Mouse (Mus musculus) heart, embryonic 14.5 days (tissue): ENCODE measurements around the gene Tet3. TPM values are rescaled to one million over a fixed set of nuclear protein-coding genes. Genes with fewer than 3 reads are reported as not detected.

Experiments used
- ATAC-seq: fragments of 200-750 bp; cut with Nextera tagmentation; 2 replicates; pipeline ENCODE4 v1.8.0; 2017; ENCODE audit warnings: low read depth, moderate TSS enrichment; ENCODE audit not compliant: insufficient number of reproducible peaks, insufficient read depth, low FRiP score
- H3K27ac ChIP-seq, 2 experiments: fragments of 200-500 bp in 1 of 2; fragments of 300-500 bp in 1 of 2; sonication (generic) in 1 of 2; replicated peaks in 1 of 2; 2 replicates each; pipeline ENCODE4 v1.5.1; 2012 to 2014; ENCODE audit warnings: low read depth in 2 of 2, low read length in 2 of 2, control low read depth in 1 of 2, mild to moderate bottlenecking in 1 of 2, mixed read lengths in 1 of 2; ENCODE audit not compliant: control insufficient read depth in 1 of 2, insufficient read depth in 1 of 2
- H3K27me3 ChIP-seq: fragments of 300-500 bp; sonication (generic); 2 replicates; pipeline ENCODE4 v1.6.1; 2014; ENCODE audit warnings: mild to moderate bottlenecking, low read length, control low read depth; ENCODE audit not compliant: control insufficient read depth, insufficient read depth
- H3K36me3 ChIP-seq: fragments of 300-500 bp; sonication (generic); 2 replicates; pipeline ENCODE4 v1.6.1; 2014; ENCODE audit warnings: mild to moderate bottlenecking, control low read depth, low read length, mixed read lengths; ENCODE audit not compliant: control insufficient read depth, insufficient read depth
- H3K4me1 ChIP-seq, 2 experiments: fragments of 200-500 bp in 1 of 2; fragments of 300-500 bp in 1 of 2; sonication (generic) in 1 of 2; 2 replicates each; pipeline ENCODE4 v1.6.1; 2012 to 2014; ENCODE audit warnings: low read length in 2 of 2, control low read depth in 1 of 2, mixed read lengths in 1 of 2; ENCODE audit not compliant: control insufficient read depth in 2 of 2, insufficient read depth in 2 of 2
- H3K4me2 ChIP-seq: fragments of 300-500 bp; sonication (generic); 2 replicates; pipeline ENCODE4 v1.6.1; 2014; ENCODE audit warnings: mild to moderate bottlenecking, low read length
- H3K4me3 ChIP-seq, 2 experiments: fragments of 200-500 bp in 1 of 2; fragments of 300-500 bp in 1 of 2; sonication (generic) in 1 of 2; 2 replicates each; pipeline ENCODE4 v1.5.1; 2012 to 2014; ENCODE audit warnings: low read length in 2 of 2, mild to moderate bottlenecking in 2 of 2, control low read depth in 1 of 2, low read depth in 1 of 2, moderate library complexity in 1 of 2; ENCODE audit not compliant: control insufficient read depth in 1 of 2, insufficient read depth in 1 of 2
- H3K9ac ChIP-seq: fragments of 300-500 bp; sonication (generic); 2 replicates; pipeline ENCODE4 v1.6.1; 2014; ENCODE audit warnings: mild to moderate bottlenecking, low read length
- H3K9me3 ChIP-seq: fragments of 300-500 bp; sonication (generic); 2 replicates; pipeline ENCODE4 v1.6.1; 2016; ENCODE audit warnings: low read length, control low read depth; ENCODE audit not compliant: control insufficient read depth
- WGBS: fragments of 180-500 bp; shearing (Covaris S2); extraction: QIAGEN DNeasy Blood & Tissue Kit; methylation state at CpG from one replicate; pipeline ENCODE4 v1.1.7; 2014; 5-methylcytosine and 5-hydroxymethylcytosine counted together
- polyA plus RNA-seq: library from polyadenylated mRNA; unstranded; fragments of >200 nt; fragmentation: Nextera tagmentation; extraction: Ambion mirVana; gene quantifications from 2 replicates; pipeline ENCODE4 v1.2.1, GENCODE M21; 2014

Tet3 gene
- polyA plus RNA-seq, 1 experiment from 2014 or later = 28.9 TPM

DNA sequence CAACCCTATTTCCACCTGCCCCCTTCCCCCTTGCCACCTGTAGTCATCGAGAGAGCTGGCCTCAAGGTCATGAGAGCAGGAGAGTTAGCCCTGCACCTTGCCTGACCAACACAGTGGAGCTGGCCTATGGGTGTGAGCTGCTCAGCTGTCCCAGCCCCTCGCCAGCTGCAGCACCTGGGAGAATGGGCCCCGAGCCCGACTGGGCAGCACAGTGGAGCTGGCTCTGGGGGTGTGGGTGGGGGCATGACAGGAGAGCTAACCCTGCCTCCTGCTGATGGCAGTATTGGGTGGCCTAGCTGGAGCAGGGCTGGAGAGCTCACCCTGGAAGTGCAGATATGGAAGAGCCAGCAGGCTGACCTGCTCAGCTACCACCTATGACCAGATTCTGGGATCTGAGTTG, 28.4 kb upstream of the Tet3 start:
- H3K27ac ChIP-seq = no peak overlapping the region
- peaks cover 86% of the 10 kb centered on the region for H3K36me3 ChIP-seq
- no peak overlapping the region for H3K4me3 ChIP-seq
- no peak overlapping the region for H3K9ac ChIP-seq
- H3K4me2 ChIP-seq = no peak overlapping the region
- 84% methylated on average over 4 of the region's 4 CpGs for WGBS
- no peak for ATAC-seq
- no peaks in the 10 kb centered on the region for H3K27me3 ChIP-seq
- no peaks in the 10 kb centered on the region for H3K9me3 ChIP-seq
- 0 out of 4 replicates have a peak, but pooled peaks cover 0 to 2% of the 10 kb centered on the region in 2 experiments for H3K4me1 ChIP-seq

DNA sequence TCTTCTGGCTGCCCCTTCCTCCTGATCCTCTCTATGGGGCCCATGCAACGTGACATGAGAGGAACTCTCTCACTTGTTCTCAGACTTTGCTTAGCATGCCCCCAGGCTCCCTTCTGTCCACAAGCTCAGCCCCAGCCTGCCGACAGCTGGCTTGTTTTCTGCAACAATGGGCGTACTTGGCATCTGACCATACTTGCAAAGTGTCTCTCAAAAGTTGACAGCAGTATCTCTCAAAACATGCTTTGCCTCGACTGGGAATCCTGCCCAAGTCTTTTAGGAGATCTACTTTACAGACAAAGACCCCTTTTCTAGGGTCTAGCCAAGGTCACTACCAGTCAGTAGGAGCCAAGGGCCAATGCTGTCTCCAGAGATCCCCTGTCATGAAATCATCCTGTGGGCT, 27.0 kb upstream of the Tet3 start:
- Histone ChIP-seq H3K9ac (no peak overlapping the region), H3K9me3 (no peaks in the 10 kb centered on the region), H3K4me2 (no peak overlapping the region), H3K27ac (peak overlapping the region in 1 of 2 experiments; percentile 10; a peak in 1 of 4 replicates), H3K4me3 (no peak overlapping the region), H3K36me3 (peaks cover 93% of the 10 kb centered on the region), H3K27me3 (no peaks in the 10 kb centered on the region), H3K4me1 (0 out of 4 replicates have a peak, but pooled peaks cover 0 to 2% of the 10 kb centered on the region in 2 experiments)
- ATAC-seq = no peak
- WGBS = 45% methylated on average over 4 of the region's 4 CpGs

DNA sequence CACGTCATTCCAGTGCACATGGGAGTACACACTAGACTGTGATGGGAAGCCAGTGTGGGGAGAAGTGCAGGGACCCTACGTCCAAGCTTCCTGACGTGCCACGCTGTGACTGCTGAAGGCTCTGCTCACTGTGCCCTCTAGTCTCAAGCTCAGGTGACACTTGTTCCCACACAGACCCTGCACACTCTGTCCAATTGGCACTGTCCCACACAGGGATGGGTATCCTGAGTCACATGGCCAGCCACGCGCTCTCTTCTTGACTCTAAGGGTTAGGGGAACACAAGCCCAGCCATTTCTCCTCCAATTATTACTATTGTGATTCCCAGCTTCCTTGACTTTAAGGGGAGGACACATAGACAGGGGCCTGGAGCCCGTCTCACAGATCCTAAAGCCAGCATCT, 24.9 kb upstream of the Tet3 start:
- H3K4me3 ChIP-seq = no peak overlapping the region
- no peaks in the 10 kb centered on the region for H3K27me3 ChIP-seq
- 0 out of 4 replicates have a peak, but pooled peaks cover 0 to 2% of the 10 kb centered on the region in 2 experiments for H3K4me1 ChIP-seq
- no peak overlapping the region for H3K9ac ChIP-seq
- H3K9me3 ChIP-seq = no peaks in the 10 kb centered on the region
- peaks cover 93% of the 10 kb centered on the region for H3K36me3 ChIP-seq
- no peak for ATAC-seq
- WGBS = 94% methylated on average over 7 of the region's 7 CpGs
- H3K4me2 ChIP-seq = no peak overlapping the region
- no peak overlapping the region for H3K27ac ChIP-seq

DNA sequence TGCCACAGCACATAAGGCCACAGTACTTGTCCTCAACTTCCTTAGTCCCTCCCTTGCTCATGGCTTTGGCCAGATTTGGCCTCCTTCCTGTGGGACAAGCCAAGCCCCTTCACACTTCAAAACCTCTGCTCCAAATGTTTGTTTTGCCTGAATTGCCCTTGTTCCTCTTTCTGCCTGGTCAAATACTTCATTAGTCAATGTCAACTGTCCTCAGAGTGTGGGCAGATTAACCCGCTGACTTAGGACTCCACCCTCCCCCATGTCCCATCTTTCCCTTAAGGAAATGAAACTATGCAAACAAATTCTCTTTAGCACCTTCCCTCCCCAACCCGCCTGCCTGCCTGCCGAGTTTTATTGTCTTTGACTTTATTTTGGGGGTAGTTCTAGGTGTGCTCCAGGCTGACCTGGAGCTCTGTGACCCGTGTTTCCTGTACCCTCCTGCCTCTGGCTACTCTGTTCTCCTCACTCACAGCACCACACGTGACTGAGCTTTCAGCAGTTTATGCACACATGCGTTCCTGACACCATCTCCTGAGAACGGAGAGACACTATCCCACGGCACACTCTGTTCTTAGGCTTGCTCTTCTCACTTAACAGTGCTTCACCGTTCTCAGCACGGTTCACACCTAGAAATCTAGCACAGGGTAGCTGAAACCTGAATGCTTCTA, 23.7 kb upstream of the Tet3 start:
- Histone ChIP-seq H3K27ac (no peak overlapping the region), H3K4me3 (no peak overlapping the region), H3K27me3 (no peaks in the 10 kb centered on the region), H3K9me3 (no peaks in the 10 kb centered on the region), H3K9ac (no peak overlapping the region), H3K4me2 (no peak overlapping the region), H3K36me3 (peaks cover 82% of the 10 kb centered on the region), H3K4me1 (0 out of 4 replicates have a peak, but pooled peaks cover 0 to 2% of the 10 kb centered on the region in 2 experiments)
- 58% methylated on average over 10 of the region's 10 CpGs for WGBS
- ATAC-seq = no peak

DNA sequence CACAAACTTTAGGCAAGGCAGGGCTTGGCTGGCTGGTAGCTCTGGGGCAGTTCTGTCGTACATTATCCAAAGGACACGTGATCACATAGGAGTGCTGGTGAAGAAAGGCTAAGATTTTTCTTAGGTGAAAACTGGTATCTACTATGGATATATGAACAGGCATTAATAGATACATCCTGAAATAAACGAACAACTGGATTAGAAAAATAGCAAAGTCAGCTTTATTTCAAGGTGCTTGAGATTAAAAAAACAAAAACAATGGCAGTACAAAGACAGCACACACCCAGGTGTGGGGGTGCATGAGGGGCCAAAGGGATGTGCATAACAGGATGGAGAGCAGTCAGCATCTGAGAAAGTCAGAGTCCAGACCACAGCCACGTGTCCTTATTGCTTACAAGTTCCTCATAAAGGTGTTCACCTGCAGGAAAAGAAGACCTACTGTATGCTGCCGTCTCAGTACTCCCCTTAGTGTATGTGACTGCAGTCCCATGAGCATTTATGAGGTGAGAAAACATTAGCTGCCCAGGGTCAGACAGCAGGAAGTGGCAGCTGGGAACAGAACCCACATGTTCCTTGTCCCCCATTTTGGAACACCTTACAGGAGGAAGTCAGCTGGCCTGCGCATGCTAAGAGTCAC, 21.3 kb upstream of the Tet3 start:
- no peak overlapping the region for H3K4me2 ChIP-seq
- no peak for ATAC-seq
- no peak overlapping the region for H3K9ac ChIP-seq
- H3K27ac ChIP-seq = no peak overlapping the region
- WGBS = 89% methylated on average over 6 of the region's 6 CpGs
- no peaks in the 10 kb centered on the region for H3K27me3 ChIP-seq
- H3K4me3 ChIP-seq = no peak overlapping the region
- H3K4me1 ChIP-seq = peaks cover 0 to 2% of the 10 kb centered on the region in 2 experiments; a peak in 1 of 4 replicates
- no peaks in the 10 kb centered on the region for H3K9me3 ChIP-seq
- peaks cover 59% of the 10 kb centered on the region for H3K36me3 ChIP-seq

DNA sequence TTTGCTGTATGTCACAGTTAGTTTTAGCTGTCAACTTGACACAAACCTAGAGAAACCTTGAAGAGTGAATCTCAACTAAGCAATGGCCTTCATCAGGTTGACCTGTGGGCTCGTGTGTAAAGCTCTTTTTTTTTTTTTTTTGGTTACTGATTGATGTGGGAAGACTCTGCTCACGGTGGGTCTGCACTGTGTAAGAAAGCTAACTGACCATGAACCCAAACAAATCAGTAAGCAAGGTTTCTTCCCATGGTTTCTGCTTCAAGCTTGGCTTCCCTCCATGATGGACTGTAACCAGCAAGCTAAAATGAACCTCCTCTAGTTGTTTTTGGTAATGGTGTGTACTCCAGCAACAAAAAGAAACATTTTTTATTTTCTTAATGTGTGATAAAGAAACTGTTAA, 20.3 kb upstream of the Tet3 start:
- no peak overlapping the region for H3K9ac ChIP-seq
- H3K4me2 ChIP-seq = no peak overlapping the region
- no peak overlapping the region for H3K4me3 ChIP-seq
- ATAC-seq = no peak
- no peaks in the 10 kb centered on the region for H3K9me3 ChIP-seq
- H3K27me3 ChIP-seq = no peaks in the 10 kb centered on the region
- WGBS = 65% methylated on average over 2 of the region's 2 CpGs
- no peak overlapping the region for H3K27ac ChIP-seq
- peaks cover 0 to 3% of the 10 kb centered on the region in 2 experiments; a peak in 1 of 4 replicates for H3K4me1 ChIP-seq
- H3K36me3 ChIP-seq = peaks cover 49% of the 10 kb centered on the region

DNA sequence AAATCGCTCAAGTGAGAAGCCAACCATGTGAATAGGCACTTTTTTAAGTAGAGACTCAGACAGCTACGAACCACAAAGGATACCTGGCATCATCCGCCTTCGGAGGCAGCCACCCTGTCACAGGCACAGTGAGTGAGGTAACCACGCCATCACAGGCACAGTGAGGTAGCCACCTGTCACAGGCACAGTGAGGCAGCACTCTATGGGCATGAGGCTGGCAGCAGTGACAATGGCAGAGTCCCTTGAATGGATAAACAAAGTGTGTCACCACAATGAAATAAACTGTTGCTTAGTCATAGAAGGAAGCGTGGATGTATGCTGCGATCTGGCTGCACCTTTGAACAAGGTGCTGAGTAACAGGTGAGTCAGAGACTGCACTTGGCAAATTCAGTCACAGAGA, 19.7 kb upstream of the Tet3 start:
- H3K4me2 ChIP-seq = no peak overlapping the region
- H3K4me3 ChIP-seq = no peak overlapping the region
- 92% methylated on average over 7 of the region's 7 CpGs for WGBS
- no peak overlapping the region for H3K27ac ChIP-seq
- no peak overlapping the region for H3K9ac ChIP-seq
- peaks cover 0 to 3% of the 10 kb centered on the region in 2 experiments; a peak in 1 of 4 replicates for H3K4me1 ChIP-seq
- H3K36me3 ChIP-seq = peaks cover 44% of the 10 kb centered on the region
- H3K27me3 ChIP-seq = no peaks in the 10 kb centered on the region
- no peaks in the 10 kb centered on the region for H3K9me3 ChIP-seq
- ATAC-seq = no peak
